Mouse (Mus musculus): ENCODE results near the gene B2m. TPM values are rescaled to one million over a fixed set of nuclear protein-coding genes. Genes with fewer than 3 reads are reported as not detected.
A peak's percentile ranks its signal among the peaks of the same experiment; 100 is the strongest.

Gene B2m
- polyA plus RNA-seq, 1 experiment from 2014 or later = 72.7 TPM

DNA sequence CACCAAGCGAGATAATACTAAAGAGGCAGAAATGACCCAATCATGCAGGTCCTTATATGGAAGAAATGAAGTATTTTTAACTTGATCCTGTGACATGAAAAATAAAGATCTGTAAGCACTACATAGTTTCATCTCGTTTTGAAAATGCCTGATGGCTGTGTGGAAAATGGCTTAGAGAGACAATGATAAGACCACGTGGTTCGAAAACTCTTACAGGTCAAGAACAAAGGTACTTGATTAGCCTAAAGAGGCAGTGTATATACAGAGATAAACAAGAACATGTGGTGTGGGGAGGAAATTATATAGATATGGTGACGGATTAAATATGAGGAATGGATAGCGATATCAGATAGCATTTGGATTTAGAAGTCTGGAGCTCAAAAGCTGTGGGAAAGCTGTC is 23.8 kb downstream of the B2m start:
- H3K36me3 ChIP-seq (ENCODE audit: control insufficient read depth, insufficient read depth, low read length) = no peaks in the 10 kb centered on the region
- no peaks in the 10 kb centered on the region for H3K27me3 ChIP-seq (ENCODE audit: control insufficient read depth, insufficient read depth, low read depth, low read length)
- no peak overlapping the region for H3K4me2 ChIP-seq (ENCODE audit: low read length)
- no peak overlapping the region for H3K4me3 ChIP-seq (ENCODE audit: low read depth, low read length)
- no peak overlapping the region for H3K9ac ChIP-seq (ENCODE audit: low read depth, low read length)
- WGBS = 90% methylated on average over 6 of the region's 6 CpGs
- ATAC-seq = no peak
- no peak overlapping the region for H3K27ac ChIP-seq (ENCODE audit: low read length)
- no peaks in the 10 kb centered on the region for H3K9me3 ChIP-seq (replicated peaks; ENCODE audit: control insufficient read depth, low read length, poor library complexity, severe bottlenecking)
- H3K4me1 ChIP-seq (ENCODE audit: control insufficient read depth, insufficient read depth, low read length) = no peaks in the 10 kb centered on the region

DNA sequence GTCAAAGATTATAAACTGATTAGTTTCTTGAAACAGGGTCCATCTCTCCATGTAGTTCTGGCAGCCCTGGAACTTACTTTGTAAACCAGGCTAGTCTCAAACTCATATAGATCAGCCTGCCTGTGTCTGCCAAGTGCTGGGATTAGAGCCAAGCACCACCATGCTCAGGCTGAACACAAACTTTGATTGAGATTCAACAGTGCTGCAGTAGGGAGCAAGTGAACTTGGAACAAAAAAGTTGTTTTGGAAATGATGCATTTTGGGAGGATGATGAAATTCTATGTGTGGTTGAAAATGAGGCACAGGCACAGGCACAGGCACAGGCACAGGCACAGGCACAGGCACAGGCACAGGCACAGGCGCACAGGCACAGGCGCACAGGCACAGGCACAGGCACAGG is 24.7 kb downstream of the B2m start:
- no peak for ATAC-seq
- no peaks in the 10 kb centered on the region for H3K36me3 ChIP-seq (ENCODE audit: control insufficient read depth, insufficient read depth, low read length)

DNA sequence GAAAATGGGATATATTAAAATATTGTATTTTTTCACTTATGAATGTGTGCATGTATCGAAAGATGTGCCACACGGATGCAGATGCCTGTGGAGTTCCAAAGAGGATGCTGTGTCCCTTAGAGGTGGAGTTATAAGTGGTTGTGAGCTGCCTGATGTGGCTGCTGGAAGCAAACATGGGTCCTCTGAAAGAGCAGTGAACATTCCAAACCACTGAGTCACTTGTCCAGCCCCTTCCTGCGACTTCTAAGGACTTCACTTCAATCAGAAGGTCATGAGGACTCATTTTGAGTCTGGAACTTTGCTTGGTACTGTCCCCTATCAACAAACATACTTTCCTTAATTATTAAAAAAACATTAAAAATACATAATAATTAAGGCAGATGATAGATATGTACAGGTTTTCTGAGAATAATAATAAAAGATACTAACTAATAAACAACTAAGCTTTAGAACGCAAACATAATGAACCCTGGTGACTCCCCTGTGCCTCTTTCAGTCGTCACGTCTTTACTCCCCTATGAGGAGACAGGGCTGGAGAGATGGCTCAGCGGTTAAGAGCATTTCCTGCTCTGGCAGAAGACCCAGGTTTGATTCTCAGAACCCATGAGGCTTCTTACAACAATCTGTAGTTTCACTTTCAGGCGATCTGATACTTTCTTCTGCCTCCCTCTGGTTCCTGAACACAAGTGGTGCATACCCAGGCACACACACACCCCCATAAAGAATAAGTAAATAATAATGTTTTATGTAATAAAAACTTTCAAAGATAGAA is 32.8 kb downstream of the B2m start:
- WGBS = 81% methylated on average over 8 of the region's 8 CpGs
- Histone ChIP-seq H3K9ac (ENCODE audit: low read depth, low read length) (no peak overlapping the region), H3K27ac (ENCODE audit: low read length) (no peak overlapping the region), H3K4me1 (ENCODE audit: control insufficient read depth, insufficient read depth, low read length) (no peaks in the 10 kb centered on the region), H3K36me3 (ENCODE audit: control insufficient read depth, insufficient read depth, low read length) (no peaks in the 10 kb centered on the region), H3K4me3 (ENCODE audit: low read depth, low read length) (no peak overlapping the region), H3K4me2 (ENCODE audit: low read length) (no peak overlapping the region), H3K9me3 (replicated peaks; ENCODE audit: control insufficient read depth, low read length, poor library complexity, severe bottlenecking) (no peaks in the 10 kb centered on the region), H3K27me3 (ENCODE audit: control insufficient read depth, insufficient read depth, low read depth, low read length) (no peaks in the 10 kb centered on the region)
- no peak for ATAC-seq

More for the DNA sequence above, 24.7 kb downstream of the B2m start:
- Histone ChIP-seq H3K27me3 (ENCODE audit: control insufficient read depth, insufficient read depth, low read depth, low read length) (no peaks in the 10 kb centered on the region), H3K4me2 (ENCODE audit: low read length) (no peak overlapping the region), H3K9me3 (replicated peaks; ENCODE audit: control insufficient read depth, low read length, poor library complexity, severe bottlenecking) (no peaks in the 10 kb centered on the region), H3K9ac (ENCODE audit: low read depth, low read length) (no peak overlapping the region), H3K4me3 (ENCODE audit: low read depth, low read length) (no peak overlapping the region), H3K27ac (ENCODE audit: low read length) (no peak overlapping the region), H3K4me1 (ENCODE audit: control insufficient read depth, insufficient read depth, low read length) (no peaks in the 10 kb centered on the region)
- 89% methylated on average over 2 of the region's 2 CpGs for WGBS

DNA sequence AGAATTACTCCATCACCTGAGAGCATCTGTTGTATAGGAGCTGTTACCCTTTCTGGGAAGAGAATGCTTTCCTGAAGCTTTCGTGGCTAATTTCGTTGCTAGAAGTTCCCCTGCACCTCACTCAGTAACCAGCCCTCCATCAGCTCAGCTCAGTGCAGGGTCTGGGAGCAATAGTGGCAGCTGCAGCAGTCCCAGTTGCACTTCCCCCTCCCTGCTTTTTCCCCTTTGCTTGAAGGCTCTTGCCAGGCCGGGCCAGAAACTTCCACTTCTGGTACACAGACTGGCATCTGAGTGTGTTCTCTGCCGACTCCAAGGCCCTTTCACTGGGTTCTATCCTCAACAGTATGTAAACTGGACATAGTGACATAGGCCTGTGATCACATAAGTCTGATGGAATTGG is 37.6 kb downstream of the B2m start:
- H3K27me3 ChIP-seq (ENCODE audit: control insufficient read depth, insufficient read depth, low read depth, low read length) = no peaks in the 10 kb centered on the region
- H3K27ac ChIP-seq (ENCODE audit: low read length) = no peak overlapping the region
- no peak overlapping the region for H3K4me3 ChIP-seq (ENCODE audit: low read depth, low read length)
- 93% methylated on average over 4 of the region's 4 CpGs for WGBS
- no peak for ATAC-seq
- no peaks in the 10 kb centered on the region for H3K36me3 ChIP-seq (ENCODE audit: control insufficient read depth, insufficient read depth, low read length)
- H3K9me3 ChIP-seq (replicated peaks; ENCODE audit: control insufficient read depth, low read length, poor library complexity, severe bottlenecking) = no peaks in the 10 kb centered on the region
- no peak overlapping the region for H3K4me2 ChIP-seq (ENCODE audit: low read length)
- no peaks in the 10 kb centered on the region for H3K4me1 ChIP-seq (ENCODE audit: control insufficient read depth, insufficient read depth, low read length)
- H3K9ac ChIP-seq (ENCODE audit: low read depth, low read length) = no peak overlapping the region

DNA sequence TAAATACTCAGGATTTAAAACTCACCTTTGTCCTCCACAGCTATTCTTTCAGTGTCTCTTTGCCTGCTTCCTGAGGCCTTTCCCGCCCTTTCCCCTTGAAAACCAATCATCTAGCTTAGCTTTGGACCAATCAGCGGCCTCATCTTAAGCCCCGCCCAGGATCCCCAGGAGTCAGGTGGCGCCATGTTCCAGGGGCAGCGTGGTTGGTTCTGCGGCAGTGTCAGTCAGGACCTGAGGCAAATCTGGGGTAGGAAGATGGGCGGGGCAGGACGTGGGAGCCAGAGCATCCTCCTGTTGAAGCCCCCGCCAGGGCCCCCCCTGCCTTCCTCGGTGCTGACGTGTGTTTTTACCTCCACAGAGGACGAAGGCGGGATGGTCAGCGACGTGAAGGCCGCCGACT is 38.6 kb downstream of the B2m start, which contains the start of the genes Patl2 and Terb2:
TSS of gene Patl2 (minus strand) at position 84 of the 400 bp plus-strand sequence.
TSS of gene Terb2 (plus strand) at position 167 of the 400 bp plus-strand sequence.
- Histone ChIP-seq H3K36me3 (ENCODE audit: control insufficient read depth, insufficient read depth, low read length) (no peaks in the 10 kb centered on the region), H3K9me3 (replicated peaks; ENCODE audit: control insufficient read depth, low read length, poor library complexity, severe bottlenecking) (no peaks in the 10 kb centered on the region), H3K4me2 (ENCODE audit: low read length) (no peak within 1 kb of the TSS), H3K4me3 (ENCODE audit: low read depth, low read length) (no peak within 1 kb of the TSS), H3K27me3 (ENCODE audit: control insufficient read depth, insufficient read depth, low read depth, low read length) (no peaks in the 10 kb centered on the region), H3K9ac (ENCODE audit: low read depth, low read length) (no peak within 1 kb of the TSS), H3K4me1 (ENCODE audit: control insufficient read depth, insufficient read depth, low read length) (no peaks in the 10 kb centered on the region), H3K27ac (ENCODE audit: low read length) (no peak within 1 kb of the TSS)
- no peak for ATAC-seq
- WGBS = 85% methylated on average over 17 of the region's 17 CpGs

DNA sequence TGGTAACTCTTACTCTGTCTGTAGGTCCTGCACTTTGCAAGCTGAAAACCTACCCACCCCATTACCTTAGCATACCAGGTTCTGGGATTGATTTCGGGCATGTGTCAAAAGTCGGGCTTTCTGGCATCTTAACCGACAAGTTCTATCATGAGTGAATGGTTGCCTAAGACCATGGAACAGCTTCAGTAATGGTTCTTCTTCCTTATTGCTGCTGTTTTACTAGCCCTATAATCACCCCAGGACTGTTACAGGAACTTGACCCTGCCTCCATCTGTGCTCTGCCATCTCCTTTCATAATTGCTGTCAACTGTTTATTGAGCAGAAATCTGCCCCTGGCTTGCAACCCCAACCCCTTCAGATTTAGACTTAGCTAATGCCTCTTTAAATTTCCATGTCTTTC is 39.3 kb downstream of the B2m start:
- H3K27me3 ChIP-seq (ENCODE audit: control insufficient read depth, insufficient read depth, low read depth, low read length) = no peaks in the 10 kb centered on the region
- H3K9ac ChIP-seq (ENCODE audit: low read depth, low read length) = no peak overlapping the region
- H3K4me3 ChIP-seq (ENCODE audit: low read depth, low read length) = no peak overlapping the region
- H3K4me2 ChIP-seq (ENCODE audit: low read length) = no peak overlapping the region
- no peak for ATAC-seq
- WGBS = 97% methylated on average over 3 of the region's 3 CpGs
- no peaks in the 10 kb centered on the region for H3K9me3 ChIP-seq (replicated peaks; ENCODE audit: control insufficient read depth, low read length, poor library complexity, severe bottlenecking)
- no peaks in the 10 kb centered on the region for H3K4me1 ChIP-seq (ENCODE audit: control insufficient read depth, insufficient read depth, low read length)
- H3K36me3 ChIP-seq (ENCODE audit: control insufficient read depth, insufficient read depth, low read length) = no peaks in the 10 kb centered on the region
- H3K27ac ChIP-seq (ENCODE audit: low read length) = no peak overlapping the region

DNA sequence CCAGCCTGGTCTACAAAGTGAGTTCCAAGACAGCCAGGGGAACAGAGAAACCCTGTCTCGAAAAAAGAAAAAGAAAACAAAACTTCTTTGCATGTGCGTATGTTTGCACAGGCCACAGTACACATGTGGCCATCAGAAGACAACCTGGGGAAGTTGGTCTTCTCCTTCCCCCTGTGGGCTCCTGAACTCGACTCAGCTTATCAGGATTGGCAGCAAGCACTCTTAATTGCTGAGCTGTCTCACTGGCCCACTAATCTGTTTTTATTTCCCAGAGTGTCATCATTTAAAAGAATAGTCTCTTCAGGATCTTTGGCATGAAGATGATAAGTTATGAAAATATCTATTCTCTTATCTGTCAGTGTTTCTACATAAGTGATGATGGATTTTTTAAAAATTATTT is 44.4 kb downstream of the B2m start:
- Histone ChIP-seq H3K27ac (ENCODE audit: low read length) (no peak overlapping the region), H3K27me3 (ENCODE audit: control insufficient read depth, insufficient read depth, low read depth, low read length) (no peaks in the 10 kb centered on the region), H3K4me2 (ENCODE audit: low read length) (no peak overlapping the region), H3K4me1 (ENCODE audit: control insufficient read depth, insufficient read depth, low read length) (no peaks in the 10 kb centered on the region), H3K9me3 (replicated peaks; ENCODE audit: control insufficient read depth, low read length, poor library complexity, severe bottlenecking) (no peaks in the 10 kb centered on the region), H3K4me3 (ENCODE audit: low read depth, low read length) (no peak overlapping the region), H3K9ac (ENCODE audit: low read depth, low read length) (no peak overlapping the region), H3K36me3 (ENCODE audit: control insufficient read depth, insufficient read depth, low read length) (no peaks in the 10 kb centered on the region)
- 86% methylated on average over 3 of the region's 3 CpGs for WGBS
- no peak for ATAC-seq

DNA sequence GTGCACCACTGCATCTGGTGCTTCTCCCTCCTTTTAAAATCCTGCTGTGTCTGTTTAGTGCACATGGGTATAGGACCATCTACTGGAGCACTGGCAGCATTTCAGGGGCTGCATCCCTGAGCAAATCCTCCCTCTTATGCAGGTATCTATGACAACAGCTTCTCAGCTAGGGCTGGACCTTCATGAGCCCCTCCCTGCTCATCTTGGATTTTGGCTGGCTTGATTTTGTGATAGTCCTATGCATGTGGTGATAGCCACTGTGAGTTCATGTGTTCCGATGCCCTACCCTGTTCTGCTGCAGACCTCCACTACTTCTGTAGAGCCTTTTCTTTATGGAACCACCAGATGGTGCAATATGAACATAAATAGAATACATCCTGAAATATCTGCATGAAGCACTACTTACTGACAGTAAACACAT is 47.0 kb downstream of the B2m start:
- no peaks in the 10 kb centered on the region for H3K4me1 ChIP-seq (ENCODE audit: control insufficient read depth, insufficient read depth, low read length)
- no peaks in the 10 kb centered on the region for H3K36me3 ChIP-seq (ENCODE audit: control insufficient read depth, insufficient read depth, low read length)
- no peaks in the 10 kb centered on the region for H3K9me3 ChIP-seq (replicated peaks; ENCODE audit: control insufficient read depth, low read length, poor library complexity, severe bottlenecking)
- H3K27me3 ChIP-seq (ENCODE audit: control insufficient read depth, insufficient read depth, low read depth, low read length) = no peaks in the 10 kb centered on the region
- no peak overlapping the region for H3K4me2 ChIP-seq (ENCODE audit: low read length)
- no peak overlapping the region for H3K27ac ChIP-seq (ENCODE audit: low read length)
- WGBS = 33% methylated on average over 1 of the region's 1 CpGs
- no peak overlapping the region for H3K9ac ChIP-seq (ENCODE audit: low read depth, low read length)
- no peak overlapping the region for H3K4me3 ChIP-seq (ENCODE audit: low read depth, low read length)
- peak; percentile 87 for ATAC-seq

DNA sequence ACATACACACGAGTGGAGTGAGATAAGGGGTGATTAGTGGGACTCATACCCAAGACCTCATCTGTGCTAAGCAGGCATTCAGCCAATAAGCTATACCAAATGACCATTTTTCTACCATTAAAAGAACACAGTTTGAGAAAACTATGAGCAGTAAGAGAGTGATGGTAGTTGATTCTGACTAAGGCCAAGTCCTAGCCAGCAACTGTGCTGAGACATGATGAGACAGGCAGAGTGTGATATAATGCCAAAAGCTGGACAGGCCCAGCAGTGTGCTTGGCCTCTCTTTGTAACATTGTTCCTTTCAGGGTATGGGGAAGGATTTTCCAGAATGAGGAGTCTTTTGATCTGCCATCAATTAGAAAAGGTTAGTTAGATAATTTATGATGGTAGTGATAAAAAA is 54.0 kb downstream of the B2m start:
- no peak overlapping the region for H3K4me3 ChIP-seq (ENCODE audit: low read depth, low read length)
- no peaks in the 10 kb centered on the region for H3K9me3 ChIP-seq (replicated peaks; ENCODE audit: control insufficient read depth, low read length, poor library complexity, severe bottlenecking)
- H3K27me3 ChIP-seq (ENCODE audit: control insufficient read depth, insufficient read depth, low read depth, low read length) = no peaks in the 10 kb centered on the region
- no peak overlapping the region for H3K9ac ChIP-seq (ENCODE audit: low read depth, low read length)
- H3K36me3 ChIP-seq (ENCODE audit: control insufficient read depth, insufficient read depth, low read length) = no peaks in the 10 kb centered on the region
- H3K4me2 ChIP-seq (ENCODE audit: low read length) = no peak overlapping the region
- ATAC-seq = no peak
- WGBS = 86% methylated on average over 1 of the region's 1 CpGs
- H3K27ac ChIP-seq (ENCODE audit: low read length) = no peak overlapping the region
- H3K4me1 ChIP-seq (ENCODE audit: control insufficient read depth, insufficient read depth, low read length) = no peaks in the 10 kb centered on the region

All from midbrain, embryonic 16.5 days (tissue).